Mouse (Mus musculus) cerebellum, adult 11-12 months (tissue): ENCODE data around the gene Rbm19.

Experiments
- DNase-seq: peaks from one replicate; pipeline ENCODE4 v3.0.0; 2022

Rbm19 gene

GRCm38 (mm10) chr5:120135337-120135736 lies 19.1 kb downstream of the Rbm19 start:
- DNase-seq, result no peak

GRCm38 (mm10) chr5:120135823-120136222 lies 19.6 kb downstream of the Rbm19 start:
- DNase-seq, result no peak

GRCm38 (mm10) chr5:120136236-120136675 lies 20.0 kb downstream of the Rbm19 start:
- no peak for DNase-seq

GRCm38 (mm10) chr5:120137038-120137437 lies 20.8 kb downstream of the Rbm19 start:
- DNase-seq, result no peak

GRCm38 (mm10) chr5:120137846-120138245 lies 21.6 kb downstream of the Rbm19 start:
- DNase-seq, result no peak

GRCm38 (mm10) chr5:120138406-120138805 lies 22.1 kb downstream of the Rbm19 start:
- no peak for DNase-seq

- DNase-seq, result no peak
Observed at GRCm38 (mm10) chr5:120139224-120139623, 23.0 kb downstream of the Rbm19 start.

- DNase-seq, result no peak
Observed at GRCm38 (mm10) chr5:120143941-120144340, 27.7 kb downstream of the Rbm19 start.

GRCm38 (mm10) chr5:120145371-120146050 lies 29.2 kb downstream of the Rbm19 start:
- DNase-seq, result no peak

GRCm38 (mm10) chr5:120146051-120146385 lies 29.8 kb downstream of the Rbm19 start:
- peak; percentile 57 for DNase-seq

GRCm38 (mm10) chr5:120146909-120147308 lies 30.6 kb downstream of the Rbm19 start:
- DNase-seq, result no peak

- no peak for DNase-seq
Observed at GRCm38 (mm10) chr5:120148246-120148645, 32.0 kb downstream of the Rbm19 start.

GRCm38 (mm10) chr5:120151145-120151544 lies 34.9 kb downstream of the Rbm19 start:
- no peak for DNase-seq

GRCm38 (mm10) chr5:120153140-120153539 lies 36.9 kb downstream of the Rbm19 start:
- no peak for DNase-seq

- no peak for DNase-seq
Observed at GRCm38 (mm10) chr5:120155672-120156071, 39.4 kb downstream of the Rbm19 start.

- DNase-seq, result no peak
Observed at GRCm38 (mm10) chr5:120156166-120156909, 40.1 kb downstream of the Rbm19 start.

GRCm38 (mm10) chr5:120157115-120157514 lies 40.9 kb downstream of the Rbm19 start:
- DNase-seq, result no peak

- DNase-seq, result no peak
Observed at GRCm38 (mm10) chr5:120158476-120158875, 42.2 kb downstream of the Rbm19 start.

- DNase-seq, result no peak
Observed at GRCm38 (mm10) chr5:120160923-120161658, 44.8 kb downstream of the Rbm19 start.

GRCm38 (mm10) chr5:120162689-120163088 lies 46.4 kb downstream of the Rbm19 start:
- DNase-seq, result no peak

GRCm38 (mm10) chr5:120163428-120163827 lies 47.2 kb downstream of the Rbm19 start:
- no peak for DNase-seq

GRCm38 (mm10) chr5:120164450-120164849 lies 48.2 kb downstream of the Rbm19 start:
- DNase-seq, result peak; percentile 87

- peak; percentile 51 for DNase-seq
Observed at GRCm38 (mm10) chr5:120165061-120165942, 49.0 kb downstream of the Rbm19 start.
